Mouse (Mus musculus): ENCODE data around the gene Fam193b.

GRCm38 (mm10) chr13:55569726-55570285, 1.1 kb downstream of the Fam193b start:
- TF ChIP-seq CTCF (IDR thresholded peaks at IDR 0.05) = peak; percentile 13; the same call in 1 of the 2 replicates
- no peak for TF ChIP-seq EP300 (IDR thresholded peaks at IDR 0.05)
